Mouse (Mus musculus) liver, embryonic 11.5 days (tissue): ENCODE data around the gene Tmem26. TPM values are rescaled to one million over a fixed set of nuclear protein-coding genes. Genes with fewer than 3 reads are reported as not detected.

Experiments used
- ATAC-seq: fragments of 200-750 bp; cut with Nextera tagmentation; replicated peaks from 2 replicates; pipeline ENCODE4 v1.8.0; 2017; ENCODE audit warnings: moderate number of reproducible peaks, mild to moderate bottlenecking, moderate TSS enrichment, moderate library complexity; ENCODE audit not compliant: low FRiP score
- DNase-seq: peaks from one replicate; pipeline ENCODE4 v3.0.0-alpha.2; 2017; ENCODE audit warnings: low spot score
- H3K27ac ChIP-seq: fragments of 300-500 bp; sonication (generic); 2 replicates; pipeline ENCODE4 v1.5.1; 2014; ENCODE audit warnings: mild to moderate bottlenecking, low read depth, low read length, control low read depth
- H3K27me3 ChIP-seq: fragments of 300-500 bp; sonication (generic); replicated peaks from 2 replicates; pipeline ENCODE4 v1.6.1; 2014; ENCODE audit warnings: low read length, mixed read lengths; ENCODE audit not compliant: control insufficient read depth, insufficient read depth
- H3K36me3 ChIP-seq: fragments of 300-500 bp; sonication (generic); 2 replicates; pipeline ENCODE4 v1.6.1; 2014; ENCODE audit warnings: mild to moderate bottlenecking, low read length, moderate library complexity, mixed read lengths; ENCODE audit not compliant: control insufficient read depth, insufficient read depth
- H3K4me1 ChIP-seq: fragments of 300-500 bp; sonication (generic); replicated peaks from 2 replicates; pipeline ENCODE4 v1.6.1; 2014; ENCODE audit warnings: low read length, mixed read lengths; ENCODE audit not compliant: control insufficient read depth, insufficient read depth
- H3K4me2 ChIP-seq: fragments of 300-500 bp; sonication (generic); 2 replicates; pipeline ENCODE4 v1.6.1; 2014; ENCODE audit warnings: mild to moderate bottlenecking, control low read depth, moderate library complexity
- H3K4me3 ChIP-seq: fragments of 300-500 bp; sonication (generic); 2 replicates; pipeline ENCODE4 v1.5.1; 2014; ENCODE audit warnings: low read depth, low read length, control low read depth
- H3K9ac ChIP-seq: fragments of 300-500 bp; sonication (generic); 2 replicates; pipeline ENCODE4 v1.6.1; 2014; ENCODE audit warnings: low read depth, low read length, control low read depth
- H3K9me3 ChIP-seq: fragments of 300-500 bp; sonication (generic); 2 replicates; pipeline ENCODE4 v1.6.1; 2016; ENCODE audit warnings: low read length, inconsistent platforms, mixed read lengths; ENCODE audit not compliant: control insufficient read depth
- WGBS: fragments of 180-500 bp; shearing (Covaris S2); extraction: QIAGEN DNeasy Blood & Tissue Kit; methylation state at CpG from one replicate; pipeline ENCODE4 v1.1.7; 2014; 5-methylcytosine and 5-hydroxymethylcytosine counted together
- polyA plus RNA-seq: library from polyadenylated mRNA; unstranded; fragments of >200 nt; fragmentation: Nextera tagmentation; extraction: Ambion mirVana; gene quantifications from 2 replicates; pipeline ENCODE4 v1.2.1, GENCODE M21; 2014

Gene Tmem26
- polyA plus RNA-seq, 1 experiment from 2014 or later = 7.5 TPM

- no peaks in the 10 kb centered on the region for H3K4me1 ChIP-seq
- H3K9me3 ChIP-seq = no peaks in the 10 kb centered on the region
- no peak overlapping the region for H3K27ac ChIP-seq
- no peak overlapping the region for H3K4me2 ChIP-seq
- 59% methylated on average over 3 of the region's 3 CpGs for WGBS
- DNase-seq (no peak), ATAC-seq (no peak)
- no peaks in the 10 kb centered on the region for H3K36me3 ChIP-seq
- no peak overlapping the region for H3K9ac ChIP-seq
- H3K27me3 ChIP-seq = no peaks in the 10 kb centered on the region
- no peak overlapping the region for H3K4me3 ChIP-seq
These were observed 16.2 kb upstream of the Tmem26 start for GRCm38 (mm10) chr10:68707014-68707852.

GRCm38 (mm10) chr10:68712926-68713325 lies 10.5 kb upstream of the Tmem26 start:
- no peak for ATAC-seq
- 56% methylated on average over 2 of the region's 2 CpGs for whole genome bisulfite sequencing
- no peak for DNase-seq
- Histone ChIP-seq H3K9me3 (no peaks in the 10 kb centered on the region), H3K4me3 (no peak overlapping the region), H3K27me3 (no peaks in the 10 kb centered on the region), H3K27ac (no peak overlapping the region), H3K4me1 (no peaks in the 10 kb centered on the region), H3K4me2 (no peak overlapping the region), H3K9ac (no peak overlapping the region), H3K36me3 (no peaks in the 10 kb centered on the region)

- Histone ChIP-seq H3K36me3 (no peaks in the 10 kb centered on the region), H3K27me3 (no peaks in the 10 kb centered on the region), H3K4me2 (no peak overlapping the region), H3K9me3 (no peaks in the 10 kb centered on the region), H3K9ac (no peak overlapping the region), H3K4me3 (no peak overlapping the region), H3K4me1 (no peaks in the 10 kb centered on the region), H3K27ac (no peak overlapping the region)
- DNase-seq = no peak
- WGBS = 50% methylated on average over 3 of the region's 3 CpGs
- ATAC-seq = no peak
These were observed 9.1 kb upstream of the Tmem26 start for GRCm38 (mm10) chr10:68714302-68714701.

GRCm38 (mm10) chr10:68715396-68715795 lies 8.1 kb upstream of the Tmem26 start:
- H3K9ac ChIP-seq = no peak overlapping the region
- DNase-seq (no peak), ATAC-seq (no peak)
- H3K4me3 ChIP-seq = no peak overlapping the region
- no peaks in the 10 kb centered on the region for H3K27me3 ChIP-seq
- no peak overlapping the region for H3K4me2 ChIP-seq
- H3K36me3 ChIP-seq = no peaks in the 10 kb centered on the region
- 85% methylated on average over 3 of the region's 3 CpGs for WGBS
- no peak overlapping the region for H3K27ac ChIP-seq
- no peaks in the 10 kb centered on the region for H3K9me3 ChIP-seq
- H3K4me1 ChIP-seq = no peaks in the 10 kb centered on the region

- Histone ChIP-seq H3K9me3 (no peaks in the 10 kb centered on the region), H3K27me3 (no peaks in the 10 kb centered on the region), H3K4me1 (no peaks in the 10 kb centered on the region), H3K4me2 (no peak overlapping the region), H3K4me3 (no peak overlapping the region), H3K36me3 (no peaks in the 10 kb centered on the region), H3K9ac (no peak overlapping the region), H3K27ac (no peak overlapping the region)
- WGBS = 78% methylated on average over 3 of the region's 3 CpGs
- ATAC-seq = no peak
- DNase-seq = no peak
These were observed 5.1 kb upstream of the Tmem26 start for GRCm38 (mm10) chr10:68718375-68718774.

GRCm38 (mm10) chr10:68720887-68721400 lies 2.5 kb upstream of the Tmem26 start:
- H3K36me3 ChIP-seq = no peaks in the 10 kb centered on the region
- H3K9me3 ChIP-seq = no peaks in the 10 kb centered on the region
- no peak overlapping the region for H3K27ac ChIP-seq
- no peak for ATAC-seq
- no peak for DNase-seq
- H3K27me3 ChIP-seq = peaks cover 6% of the 10 kb centered on the region; the same call in 1 of the 2 replicates
- no peaks in the 10 kb centered on the region for H3K4me1 ChIP-seq
- no peak overlapping the region for H3K4me2 ChIP-seq
- 61% methylated on average over 5 of the region's 5 CpGs for WGBS
- H3K4me3 ChIP-seq = no peak overlapping the region
- no peak overlapping the region for H3K9ac ChIP-seq

GRCm38 (mm10) chr10:68723015-68723414 lies 431 bp upstream of the Tmem26 start:
- H3K4me3 ChIP-seq = no peak overlapping the region
- H3K36me3 ChIP-seq = no peaks in the 10 kb centered on the region
- H3K27me3 ChIP-seq = peaks cover 6% of the 10 kb centered on the region; the same call in 1 of the 2 replicates
- no peaks in the 10 kb centered on the region for H3K9me3 ChIP-seq
- ATAC-seq (no peak), DNase-seq (no peak)
- WGBS = 45% methylated on average over 7 of the region's 7 CpGs
- no peaks in the 10 kb centered on the region for H3K4me1 ChIP-seq
- H3K9ac ChIP-seq = no peak overlapping the region
- peak overlapping the region; percentile 56; the same call in 1 of the 2 replicates for H3K4me2 ChIP-seq
- no peak overlapping the region for H3K27ac ChIP-seq

- DNase-seq = peak; percentile 34
- WGBS = under 1% methylated on average over 10 of the region's 11 CpGs
These were observed 895 bp downstream of the Tmem26 start for GRCm38 (mm10) chr10:68724361-68724720.

GRCm38 (mm10) chr10:68727464-68727863 lies 4.0 kb downstream of the Tmem26 start:
- DNase-seq = no peak
- ATAC-seq = no peak
- no peak overlapping the region for H3K27ac ChIP-seq
- H3K36me3 ChIP-seq = no peaks in the 10 kb centered on the region
- no peak overlapping the region for H3K4me2 ChIP-seq
- 81% methylated on average over 5 of the region's 5 CpGs for WGBS
- H3K9ac ChIP-seq = no peak overlapping the region
- H3K9me3 ChIP-seq = no peaks in the 10 kb centered on the region
- peaks cover 6% of the 10 kb centered on the region; the same call in 1 of the 2 replicates for H3K27me3 ChIP-seq
- H3K4me3 ChIP-seq = no peak overlapping the region
- no peaks in the 10 kb centered on the region for H3K4me1 ChIP-seq

More at GRCm38 (mm10) chr10:68724361-68724720, 895 bp downstream of the Tmem26 start:
- peak overlapping the region; percentile 45 for H3K4me3 ChIP-seq
- no peak overlapping the region for H3K27ac ChIP-seq
- H3K9me3 ChIP-seq = no peaks in the 10 kb centered on the region
- no peak for ATAC-seq
- peak overlapping the region; percentile 56 for H3K4me2 ChIP-seq
- peaks cover 6% of the 10 kb centered on the region; the same call in 1 of the 2 replicates for H3K27me3 ChIP-seq
- H3K4me1 ChIP-seq = no peaks in the 10 kb centered on the region
- H3K36me3 ChIP-seq = no peaks in the 10 kb centered on the region
- no peak overlapping the region for H3K9ac ChIP-seq
